Mouse (Mus musculus) left cerebral cortex, adult 11 months (tissue): Measurements from ENCODE around the gene Pcdh15.

Source experiments
- DNase-seq: peaks from one replicate; pipeline ENCODE4 v3.0.0; 2022; ENCODE audit warnings: low spot score

The Pcdh15 gene

GRCm38 (mm10) chr10:74591799-74592198 is 1492.7 kb downstream of the Pcdh15 start:
- DNase-seq, result no peak

- DNase-seq, result no peak
Measured at GRCm38 (mm10) chr10:74607683-74608082, 1508.5 kb downstream of the Pcdh15 start.

- DNase-seq, result no peak
Measured at GRCm38 (mm10) chr10:74621837-74622236, 1522.7 kb downstream of the Pcdh15 start.

- no peak for DNase-seq
Measured at GRCm38 (mm10) chr10:74625715-74626114, 1526.6 kb downstream of the Pcdh15 start.

- DNase-seq, result peak; percentile 7
Measured at GRCm38 (mm10) chr10:74626596-74626995, 1527.5 kb downstream of the Pcdh15 start.

- no peak for DNase-seq
Measured at GRCm38 (mm10) chr10:74631314-74631713, 1532.2 kb downstream of the Pcdh15 start.

- no peak for DNase-seq
Measured at GRCm38 (mm10) chr10:74637040-74637439, 1537.9 kb downstream of the Pcdh15 start.

GRCm38 (mm10) chr10:74642125-74642524 is 1543.0 kb downstream of the Pcdh15 start:
- no peak for DNase-seq

GRCm38 (mm10) chr10:74663171-74663570 is 1564.0 kb downstream of the Pcdh15 start:
- DNase-seq, result no peak

GRCm38 (mm10) chr10:74680016-74680491 is 1580.9 kb downstream of the Pcdh15 start:
- DNase-seq, result no peak

- DNase-seq, result no peak
Measured at GRCm38 (mm10) chr10:74680559-74680958, 1581.4 kb downstream of the Pcdh15 start.
